Mouse (Mus musculus) embryonic facial prominence, embryonic 14.5 days (tissue): ENCODE measurements around the gene Kif13a. TPM values are rescaled to one million over a fixed set of nuclear protein-coding genes. Genes with fewer than 3 reads are reported as not detected.

Experiments used
- ATAC-seq: fragments of 200-750 bp; cut with Nextera tagmentation; 2 replicates; pipeline ENCODE4 v1.8.0; 2017; ENCODE audit warnings: low read depth, moderate number of reproducible peaks, moderate TSS enrichment
- DNase-seq: peaks from one replicate; pipeline ENCODE4 v3.0.0-alpha.2; 2015; ENCODE audit warnings: low spot score
- H3K27ac ChIP-seq: fragments of 300-500 bp; sonication (generic); replicated peaks from 2 replicates; pipeline ENCODE4 v1.5.1; 2014; ENCODE audit warnings: low read depth, mild to moderate bottlenecking, low read length, moderate library complexity
- H3K27me3 ChIP-seq: fragments of 300-500 bp; sonication (generic); replicated peaks from 2 replicates; pipeline ENCODE4 v1.6.1; 2014; ENCODE audit warnings: low read length; ENCODE audit not compliant: control insufficient read depth, insufficient read depth
- H3K36me3 ChIP-seq: fragments of 300-500 bp; sonication (generic); 2 replicates; pipeline ENCODE4 v1.6.1; 2014; ENCODE audit warnings: low read length, mixed read lengths; ENCODE audit not compliant: control insufficient read depth, insufficient read depth
- H3K4me1 ChIP-seq: fragments of 300-500 bp; sonication (generic); 2 replicates; pipeline ENCODE4 v1.6.1; 2014; ENCODE audit warnings: antibody characterized with exemption, low read length; ENCODE audit not compliant: control insufficient read depth, insufficient read depth
- H3K4me2 ChIP-seq: fragments of 300-500 bp; sonication (generic); 2 replicates; pipeline ENCODE4 v1.6.1; 2014; ENCODE audit warnings: low read depth, mild to moderate bottlenecking, low read length, moderate library complexity, mixed read lengths
- H3K4me3 ChIP-seq: fragments of 300-500 bp; sonication (generic); 2 replicates; pipeline ENCODE4 v1.5.1; 2014; ENCODE audit warnings: low read depth, mild to moderate bottlenecking, low read length
- H3K9ac ChIP-seq: fragments of 300-500 bp; sonication (generic); 2 replicates; pipeline ENCODE4 v1.6.1; 2014; ENCODE audit warnings: low read depth, mild to moderate bottlenecking, low read length, moderate library complexity, mixed read lengths
- H3K9me3 ChIP-seq: fragments of 300-500 bp; sonication (generic); 2 replicates; pipeline ENCODE4 v1.6.1; 2016; ENCODE audit warnings: low read length; ENCODE audit not compliant: control insufficient read depth
- WGBS: fragments of 180-500 bp; shearing (Covaris S2); extraction: QIAGEN DNeasy Blood & Tissue Kit; methylation state at CpG from one replicate; pipeline ENCODE4 v1.1.7; 2014; 5-methylcytosine and 5-hydroxymethylcytosine counted together
- polyA plus RNA-seq: library from polyadenylated mRNA; unstranded; fragments of >200 nt; fragmentation: Nextera tagmentation; extraction: Ambion mirVana; gene quantifications from 2 replicates; pipeline ENCODE4 v1.2.1, GENCODE M21; 2014

Kif13a gene
- polyA plus RNA-seq, 1 experiment from 2014 or later: 24.0 TPM

- H3K27ac ChIP-seq: no peak overlapping the region
- 75% methylated on average over 9 of the region's 9 CpGs for WGBS
- peaks cover 76% of the 10 kb centered on the region for H3K36me3 ChIP-seq
- ATAC-seq (no peak), DNase-seq (no peak)
- H3K4me3 ChIP-seq: no peak overlapping the region
- H3K4me1 ChIP-seq: no peaks in the 10 kb centered on the region
- no peak overlapping the region for H3K9ac ChIP-seq
- 0 out of 2 replicates have a peak, but pooled peaks cover 3% of the 10 kb centered on the region for H3K9me3 ChIP-seq
- no peaks in the 10 kb centered on the region for H3K27me3 ChIP-seq
- H3K4me2 ChIP-seq: no peak overlapping the region
Observed at GRCm38 (mm10) chr13:46811696-46812095, 118.0 kb downstream of the Kif13a start.

GRCm38 (mm10) chr13:46810613-46811012 is 119.1 kb downstream of the Kif13a start:
- H3K27ac ChIP-seq: no peak overlapping the region
- no peak for ATAC-seq
- 0 out of 2 replicates have a peak, but pooled peaks cover 3% of the 10 kb centered on the region for H3K9me3 ChIP-seq
- DNase-seq: no peak
- no peak overlapping the region for H3K4me3 ChIP-seq
- no peaks in the 10 kb centered on the region for H3K4me1 ChIP-seq
- no peak overlapping the region for H3K9ac ChIP-seq
- no peak overlapping the region for H3K4me2 ChIP-seq
- peaks cover 70% of the 10 kb centered on the region for H3K36me3 ChIP-seq
- no peaks in the 10 kb centered on the region for H3K27me3 ChIP-seq
- 97% methylated on average over 17 of the region's 17 CpGs for WGBS

DNA sequence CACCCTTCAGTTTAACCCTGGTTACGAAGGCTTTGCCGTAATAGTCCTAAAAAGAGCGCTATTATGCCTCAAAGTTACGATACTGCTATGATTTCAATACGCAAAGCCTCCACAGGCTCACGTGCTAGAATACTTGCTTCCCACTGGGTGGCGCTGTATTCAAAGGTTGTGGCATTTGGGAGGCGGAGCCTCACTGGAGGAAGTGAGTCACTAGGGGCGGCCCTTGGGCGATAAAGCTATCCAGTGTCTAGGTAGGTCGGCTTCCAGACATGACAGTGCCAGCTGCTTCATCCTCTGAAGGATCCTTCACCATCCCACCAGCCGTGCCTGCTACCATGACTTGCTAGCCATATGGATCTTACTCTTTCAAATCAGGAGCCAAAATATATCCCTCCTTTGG is 119.6 kb downstream of the Kif13a start:
- H3K27ac ChIP-seq: no peak overlapping the region
- H3K9ac ChIP-seq: no peak overlapping the region
- no peaks in the 10 kb centered on the region for H3K27me3 ChIP-seq
- no peak for DNase-seq
- H3K36me3 ChIP-seq: peaks cover 69% of the 10 kb centered on the region
- H3K4me2 ChIP-seq: no peak overlapping the region
- 90% methylated on average over 12 of the region's 12 CpGs for WGBS
- 0 out of 2 replicates have a peak, but pooled peaks cover 3% of the 10 kb centered on the region for H3K9me3 ChIP-seq
- H3K4me3 ChIP-seq: no peak overlapping the region
- ATAC-seq: no peak
- no peaks in the 10 kb centered on the region for H3K4me1 ChIP-seq

DNA sequence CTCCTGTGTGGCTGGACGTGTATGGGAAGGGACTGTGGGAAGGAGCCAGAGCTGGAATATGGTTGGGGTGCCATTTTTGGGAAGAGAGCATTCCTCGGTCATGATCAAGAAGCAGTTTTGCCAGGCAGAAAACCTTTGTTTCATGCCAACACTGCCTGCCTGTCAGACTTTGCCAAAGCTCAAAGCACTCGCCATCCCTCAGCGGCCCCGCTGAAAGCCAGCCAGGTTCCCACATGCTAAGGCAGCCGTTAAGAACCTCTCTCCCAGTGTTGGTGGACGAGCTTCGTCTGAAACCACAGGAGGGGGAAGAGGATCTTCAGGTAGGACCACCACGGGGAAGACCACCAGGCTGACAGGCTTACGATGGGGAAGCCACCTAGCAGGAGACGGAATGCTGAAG is 121.8 kb downstream of the Kif13a start:
- no peak overlapping the region for H3K4me3 ChIP-seq
- H3K4me2 ChIP-seq: no peak overlapping the region
- peaks cover 49% of the 10 kb centered on the region for H3K36me3 ChIP-seq
- no peak overlapping the region for H3K27ac ChIP-seq
- H3K9ac ChIP-seq: no peak overlapping the region
- no peak for ATAC-seq
- 0 out of 2 replicates have a peak, but pooled peaks cover 3% of the 10 kb centered on the region for H3K9me3 ChIP-seq
- WGBS: 90% methylated on average over 11 of the region's 11 CpGs
- no peaks in the 10 kb centered on the region for H3K27me3 ChIP-seq
- DNase-seq: no peak
- H3K4me1 ChIP-seq: no peaks in the 10 kb centered on the region

DNA sequence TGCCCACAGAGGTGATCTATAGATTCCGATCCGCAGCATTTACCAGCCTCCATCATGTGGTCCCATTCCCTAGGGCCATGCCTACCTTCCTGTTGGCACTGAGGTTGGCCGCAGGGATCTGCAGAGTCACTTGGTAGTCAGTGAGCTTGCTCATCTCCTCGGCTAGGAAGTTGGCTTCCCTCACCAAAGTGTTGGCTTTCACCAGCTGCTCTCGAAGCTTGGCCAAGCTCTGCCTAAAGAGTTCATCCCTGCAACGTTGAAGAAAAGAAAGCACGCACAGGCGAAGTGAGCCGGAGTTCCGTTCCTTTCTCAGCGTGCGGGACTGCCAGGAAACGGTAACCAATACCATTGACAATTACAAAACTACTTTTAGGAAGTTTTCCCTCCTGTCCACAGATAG is 128.5 kb downstream of the Kif13a start:
- no peak overlapping the region for H3K9ac ChIP-seq
- no peak for ATAC-seq
- no peak overlapping the region for H3K27ac ChIP-seq
- no peak overlapping the region for H3K4me2 ChIP-seq
- no peak overlapping the region for H3K4me3 ChIP-seq
- H3K36me3 ChIP-seq: peaks cover 48% of the 10 kb centered on the region
- 94% methylated on average over 13 of the region's 13 CpGs for WGBS
- DNase-seq: no peak
- no peaks in the 10 kb centered on the region for H3K27me3 ChIP-seq
- H3K4me1 ChIP-seq: no peaks in the 10 kb centered on the region
- no peaks in the 10 kb centered on the region for H3K9me3 ChIP-seq

GRCm38 (mm10) chr13:46798156-46798555 is 131.5 kb downstream of the Kif13a start:
- 38% methylated on average over 4 of the region's 4 CpGs for WGBS

GRCm38 (mm10) chr13:46796381-46796780 is 133.3 kb downstream of the Kif13a start:
- no peak for DNase-seq
- no peak overlapping the region for H3K27ac ChIP-seq
- H3K9ac ChIP-seq: no peak overlapping the region
- no peak overlapping the region for H3K4me2 ChIP-seq
- no peaks in the 10 kb centered on the region for H3K4me1 ChIP-seq
- no peaks in the 10 kb centered on the region for H3K9me3 ChIP-seq
- peaks cover 60% of the 10 kb centered on the region for H3K36me3 ChIP-seq
- no peak overlapping the region for H3K4me3 ChIP-seq
- ATAC-seq: no peak
- no peaks in the 10 kb centered on the region for H3K27me3 ChIP-seq
- WGBS: 89% methylated on average over 1 of the region's 1 CpGs

More at GRCm38 (mm10) chr13:46798156-46798555, 131.5 kb downstream of the Kif13a start:
- Histone ChIP-seq H3K9ac (no peak overlapping the region), H3K9me3 (no peaks in the 10 kb centered on the region), H3K36me3 (peaks cover 62% of the 10 kb centered on the region), H3K27me3 (no peaks in the 10 kb centered on the region), H3K4me2 (no peak overlapping the region), H3K4me3 (no peak overlapping the region), H3K4me1 (no peaks in the 10 kb centered on the region), H3K27ac (no peak overlapping the region)
- DNase-seq (peak; percentile 43), ATAC-seq (no peak)

- peaks cover 68% of the 10 kb centered on the region for H3K36me3 ChIP-seq
- ATAC-seq (no peak), DNase-seq (no peak)
- H3K9ac ChIP-seq: no peak overlapping the region
- H3K4me2 ChIP-seq: no peak overlapping the region
- WGBS: 85% methylated on average over 13 of the region's 13 CpGs
- H3K4me3 ChIP-seq: no peak overlapping the region
- no peaks in the 10 kb centered on the region for H3K4me1 ChIP-seq
- H3K27me3 ChIP-seq: no peaks in the 10 kb centered on the region
- no peaks in the 10 kb centered on the region for H3K9me3 ChIP-seq
- no peak overlapping the region for H3K27ac ChIP-seq
Observed at GRCm38 (mm10) chr13:46793824-46794223, 135.8 kb downstream of the Kif13a start.

- no peak for ATAC-seq
Observed at GRCm38 (mm10) chr13:46788452-46788851, 141.2 kb downstream of the Kif13a start.

More at GRCm38 (mm10) chr13:46788452-46788851, 141.2 kb downstream of the Kif13a start:
- H3K4me3 ChIP-seq: no peak overlapping the region
- 0 out of 2 replicates have a peak, but pooled peaks cover 3% of the 10 kb centered on the region for H3K4me1 ChIP-seq
- no peak overlapping the region for H3K27ac ChIP-seq
- no peaks in the 10 kb centered on the region for H3K27me3 ChIP-seq
- WGBS: 75% methylated on average over 8 of the region's 8 CpGs
- peaks cover 62% of the 10 kb centered on the region for H3K36me3 ChIP-seq
- H3K4me2 ChIP-seq: no peak overlapping the region
- no peak overlapping the region for H3K9ac ChIP-seq
- H3K9me3 ChIP-seq: no peaks in the 10 kb centered on the region
- DNase-seq: no peak
